Mouse (Mus musculus): Measurements from ENCODE around the gene Arap2. TPM values are rescaled to one million over a fixed set of nuclear protein-coding genes. Genes with fewer than 3 reads are reported as not detected.
"Not testable (repeated sequence)": the region's sequence is repeated elsewhere in the genome, so short reads cannot be mapped to it uniquely, and the experiment has no call there.

The Arap2 gene
- polyA plus RNA-seq, 1 experiment from 2014 or later = 6.5 TPM

- no peaks in the 10 kb centered on the region for H3K36me3 ChIP-seq (replicated peaks)
- H3K27me3 ChIP-seq (replicated peaks) = no peaks in the 10 kb centered on the region
- H3K27ac ChIP-seq = no peak overlapping the region
- H3K9ac ChIP-seq = no peak overlapping the region
- ATAC-seq (replicated peaks) = no peak
- H3K4me1 ChIP-seq = peaks cover 3% of the 10 kb centered on the region; the same call in 1 of the 2 replicates
- H3K4me3 ChIP-seq = no peak overlapping the region
- no peaks in the 10 kb centered on the region for H3K9me3 ChIP-seq
- no peak overlapping the region for H3K4me2 ChIP-seq
- WGBS = 82% methylated on average over 5 of the region's 5 CpGs
These were observed 1.8 kb downstream of the Arap2 start for GRCm38 (mm10) chr5:62764161-62764560.

- Histone ChIP-seq H3K4me2 (no peak overlapping the region), H3K9me3 (no peaks in the 10 kb centered on the region), H3K4me3 (no peak overlapping the region), H3K36me3 (replicated peaks) (no peaks in the 10 kb centered on the region), H3K27me3 (replicated peaks) (no peaks in the 10 kb centered on the region), H3K4me1 (peaks cover 3% of the 10 kb centered on the region; the same call in 1 of the 2 replicates), H3K27ac (no peak overlapping the region), H3K9ac (no peak overlapping the region)
- ATAC-seq (replicated peaks) = no peak
- 91% methylated on average over 1 of the region's 1 CpGs for WGBS
These were observed 2.9 kb downstream of the Arap2 start for GRCm38 (mm10) chr5:62763046-62763445.

- Histone ChIP-seq H3K9me3 (no peaks in the 10 kb centered on the region), H3K9ac (no peak overlapping the region), H3K27me3 (replicated peaks) (no peaks in the 10 kb centered on the region), H3K4me3 (no peak overlapping the region), H3K4me1 (peaks cover 3% of the 10 kb centered on the region; the same call in 1 of the 2 replicates), H3K4me2 (no peak overlapping the region), H3K36me3 (replicated peaks) (no peaks in the 10 kb centered on the region), H3K27ac (no peak overlapping the region)
- WGBS = 78% methylated on average over 4 of the region's 4 CpGs
- ATAC-seq (replicated peaks) = no peak
These were observed 3.5 kb downstream of the Arap2 start for GRCm38 (mm10) chr5:62762298-62762960.

GRCm38 (mm10) chr5:62760791-62761504 lies 5.0 kb downstream of the Arap2 start:
- ATAC-seq (replicated peaks) = no peak
- H3K4me2 ChIP-seq = no peak overlapping the region
- peaks cover 3% of the 10 kb centered on the region; the same call in 1 of the 2 replicates for H3K4me1 ChIP-seq
- 40% methylated on average over 5 of the region's 5 CpGs for WGBS
- H3K36me3 ChIP-seq (replicated peaks) = no peaks in the 10 kb centered on the region
- no peaks in the 10 kb centered on the region for H3K9me3 ChIP-seq
- no peak overlapping the region for H3K9ac ChIP-seq
- no peak overlapping the region for H3K4me3 ChIP-seq
- H3K27me3 ChIP-seq (replicated peaks) = no peaks in the 10 kb centered on the region
- no peak overlapping the region for H3K27ac ChIP-seq

GRCm38 (mm10) chr5:62755808-62756527 lies 10.0 kb downstream of the Arap2 start:
- 88% methylated on average over 3 of the region's 3 CpGs for WGBS
- Histone ChIP-seq H3K36me3 (replicated peaks) (no peaks in the 10 kb centered on the region), H3K9ac (no peak overlapping the region), H3K4me1 (no peaks in the 10 kb centered on the region), H3K27ac (no peak overlapping the region), H3K4me3 (no peak overlapping the region), H3K9me3 (no peaks in the 10 kb centered on the region), H3K4me2 (no peak overlapping the region), H3K27me3 (replicated peaks) (no peaks in the 10 kb centered on the region)
- ATAC-seq (replicated peaks) = no peak

GRCm38 (mm10) chr5:62752934-62753333 lies 13.0 kb downstream of the Arap2 start:
- H3K4me1 ChIP-seq = no peaks in the 10 kb centered on the region
- no peak overlapping the region for H3K9ac ChIP-seq
- no peaks in the 10 kb centered on the region for H3K27me3 ChIP-seq (replicated peaks)
- WGBS = 79% methylated on average over 3 of the region's 3 CpGs
- H3K36me3 ChIP-seq (replicated peaks) = no peaks in the 10 kb centered on the region
- no peak overlapping the region for H3K4me3 ChIP-seq
- H3K4me2 ChIP-seq = no peak overlapping the region
- H3K27ac ChIP-seq = no peak overlapping the region
- no peak for ATAC-seq (replicated peaks)
- no peaks in the 10 kb centered on the region for H3K9me3 ChIP-seq

GRCm38 (mm10) chr5:62751692-62752091 lies 14.3 kb downstream of the Arap2 start:
- Histone ChIP-seq H3K9me3 (no peaks in the 10 kb centered on the region), H3K27ac (no peak overlapping the region), H3K36me3 (replicated peaks) (no peaks in the 10 kb centered on the region), H3K9ac (no peak overlapping the region), H3K4me2 (no peak overlapping the region), H3K4me3 (no peak overlapping the region), H3K4me1 (no peaks in the 10 kb centered on the region), H3K27me3 (replicated peaks) (no peaks in the 10 kb centered on the region)
- no peak for ATAC-seq (replicated peaks)
- WGBS = 48% methylated on average over 2 of the region's 2 CpGs

GRCm38 (mm10) chr5:62748168-62748567 lies 17.8 kb downstream of the Arap2 start:
- H3K36me3 ChIP-seq (replicated peaks) = no peaks in the 10 kb centered on the region
- 87% methylated on average over 2 of the region's 2 CpGs for WGBS
- no peak for ATAC-seq (replicated peaks)
- no peaks in the 10 kb centered on the region for H3K9me3 ChIP-seq
- no peak overlapping the region for H3K4me2 ChIP-seq
- H3K4me3 ChIP-seq = no peak overlapping the region
- no peak overlapping the region for H3K9ac ChIP-seq
- no peaks in the 10 kb centered on the region for H3K27me3 ChIP-seq (replicated peaks)
- H3K4me1 ChIP-seq = no peaks in the 10 kb centered on the region
- H3K27ac ChIP-seq = no peak overlapping the region

- Histone ChIP-seq H3K4me2 (no peak overlapping the region), H3K9ac (no peak overlapping the region), H3K27ac (no peak overlapping the region), H3K4me1 (no peaks in the 10 kb centered on the region), H3K36me3 (replicated peaks) (no peaks in the 10 kb centered on the region), H3K27me3 (replicated peaks) (no peaks in the 10 kb centered on the region), H3K4me3 (no peak overlapping the region), H3K9me3 (no peaks in the 10 kb centered on the region)
- 92% methylated on average over 9 of the region's 9 CpGs for WGBS
- ATAC-seq (replicated peaks) = no peak
These were observed 22.6 kb downstream of the Arap2 start for GRCm38 (mm10) chr5:62743220-62743922.

- Histone ChIP-seq H3K27me3 (replicated peaks) (no peaks in the 10 kb centered on the region), H3K9me3 (no peaks in the 10 kb centered on the region), H3K4me1 (no peaks in the 10 kb centered on the region), H3K36me3 (replicated peaks) (no peaks in the 10 kb centered on the region), H3K4me2 (no peak overlapping the region), H3K4me3 (no peak overlapping the region), H3K9ac (no peak overlapping the region), H3K27ac (no peak overlapping the region)
- 78% methylated on average over 9 of the region's 9 CpGs for WGBS
- no peak for ATAC-seq (replicated peaks)
These were observed 26.2 kb downstream of the Arap2 start for GRCm38 (mm10) chr5:62739451-62740415.

- H3K9me3 ChIP-seq; H3K4me2 ChIP-seq; H3K4me1 ChIP-seq; H3K27me3 ChIP-seq (replicated peaks); ATAC-seq (replicated peaks); H3K36me3 ChIP-seq (replicated peaks); H3K27ac ChIP-seq; H3K9ac ChIP-seq; H3K4me3 ChIP-seq: not testable (repeated sequence)
- 91% methylated on average over 7 of the region's 7 CpGs for WGBS
These were observed 35.4 kb downstream of the Arap2 start for GRCm38 (mm10) chr5:62730573-62730972.

All from midbrain, embryonic 15.5 days (tissue).